Mouse (Mus musculus) midbrain, embryonic 13.5 days (tissue): ENCODE measurements around the gene Hnrnpab. TPM values are rescaled to one million over a fixed set of nuclear protein-coding genes. Genes with fewer than 3 reads are reported as not detected.

Experiments used
- ATAC-seq: fragments of 200-750 bp; cut with Nextera tagmentation; 2 replicates; pipeline ENCODE4 v1.8.0; 2017; ENCODE audit warnings: mild to moderate bottlenecking, moderate TSS enrichment, moderate library complexity
- H3K27ac ChIP-seq: fragments of 300-500 bp; sonication (generic); 2 replicates; pipeline ENCODE4 v1.5.1; 2015; ENCODE audit warnings: inconsistent platforms, mild to moderate bottlenecking, moderate library complexity
- H3K27me3 ChIP-seq: fragments of 300-500 bp; sonication (generic); 2 replicates; pipeline ENCODE4 v1.6.1; 2015; ENCODE audit warnings: mild to moderate bottlenecking, inconsistent platforms
- H3K36me3 ChIP-seq: fragments of 300-500 bp; sonication (generic); 2 replicates; pipeline ENCODE4 v1.6.1; 2015; ENCODE audit warnings: mild to moderate bottlenecking, inconsistent platforms
- H3K4me1 ChIP-seq: fragments of 300-500 bp; sonication (generic); replicated peaks from 2 replicates; pipeline ENCODE4 v1.6.1; 2015; ENCODE audit warnings: inconsistent platforms
- H3K4me2 ChIP-seq: fragments of 300-500 bp; sonication (generic); replicated peaks from 2 replicates; pipeline ENCODE4 v1.6.1; 2015; ENCODE audit warnings: moderate library complexity, mild to moderate bottlenecking, inconsistent platforms
- H3K4me3 ChIP-seq: fragments of 300-500 bp; sonication (generic); replicated peaks from 2 replicates; pipeline ENCODE4 v1.5.1; 2015; ENCODE audit warnings: mild to moderate bottlenecking, inconsistent platforms
- H3K9ac ChIP-seq: fragments of 300-500 bp; sonication (generic); replicated peaks from 2 replicates; pipeline ENCODE4 v1.6.1; 2015; ENCODE audit warnings: mild to moderate bottlenecking, inconsistent platforms
- H3K9me3 ChIP-seq: fragments of 300-500 bp; sonication (generic); 2 replicates; pipeline ENCODE4 v1.6.1; 2016; ENCODE audit warnings: mild to moderate bottlenecking, inconsistent platforms
- WGBS: fragments of 180-500 bp; shearing (Covaris S2); methylation state at CpG from one replicate; pipeline ENCODE4 v1.1.7; 2015; 5-methylcytosine and 5-hydroxymethylcytosine counted together
- polyA plus RNA-seq: library from polyadenylated mRNA; unstranded; fragments of >200 nt; fragmentation: Nextera tagmentation; extraction: Ambion mirVana; gene quantifications from 2 replicates; pipeline ENCODE4 v1.2.1, GENCODE M21; 2015

Gene Hnrnpab
- polyA plus RNA-seq, 1 experiment from 2014 or later = 547 TPM

GRCm38 (mm10) chr11:51584057-51584430 is 22.6 kb downstream of the Hnrnpab start:
- Histone ChIP-seq H3K27me3 (no peaks in the 10 kb centered on the region), H3K9me3 (no peaks in the 10 kb centered on the region)
- WGBS = 8% methylated on average over 9 of the region's 9 CpGs

GRCm38 (mm10) chr11:51582713-51583112 is 23.9 kb downstream of the Hnrnpab start:
- H3K4me3 ChIP-seq = no peak overlapping the region
- H3K27me3 ChIP-seq = no peaks in the 10 kb centered on the region
- H3K9ac ChIP-seq = no peak overlapping the region
- ATAC-seq = no peak
- H3K27ac ChIP-seq = no peak overlapping the region
- H3K36me3 ChIP-seq = peaks cover 16% of the 10 kb centered on the region
- peaks cover 30% of the 10 kb centered on the region for H3K4me1 ChIP-seq
- H3K9me3 ChIP-seq = no peaks in the 10 kb centered on the region
- WGBS = 26% methylated on average over 8 of the region's 8 CpGs
- no peak overlapping the region for H3K4me2 ChIP-seq

More at GRCm38 (mm10) chr11:51584057-51584430, 22.6 kb downstream of the Hnrnpab start:
- Histone ChIP-seq H3K4me2 (peak overlapping the region; percentile 64), H3K27ac (peak overlapping the region; percentile 93), H3K9ac (peak overlapping the region; percentile 75), H3K4me3 (peak overlapping the region; percentile 50), H3K36me3 (peaks cover 29% of the 10 kb centered on the region), H3K4me1 (peaks cover 32% of the 10 kb centered on the region)
- ATAC-seq = peak; percentile 25

GRCm38 (mm10) chr11:51579024-51579423 is 27.6 kb downstream of the Hnrnpab start:
- no peak for ATAC-seq
- H3K4me2 ChIP-seq = no peak overlapping the region
- peaks cover 10% of the 10 kb centered on the region for H3K4me1 ChIP-seq
- H3K9me3 ChIP-seq = no peaks in the 10 kb centered on the region
- no peaks in the 10 kb centered on the region for H3K36me3 ChIP-seq
- H3K27ac ChIP-seq = no peak overlapping the region
- H3K4me3 ChIP-seq = no peak overlapping the region
- no peaks in the 10 kb centered on the region for H3K27me3 ChIP-seq
- no peak overlapping the region for H3K9ac ChIP-seq
- 60% methylated on average over 4 of the region's 4 CpGs for WGBS

GRCm38 (mm10) chr11:51577587-51577986 is 29.1 kb downstream of the Hnrnpab start:
- Histone ChIP-seq H3K9ac (no peak overlapping the region), H3K27ac (no peak overlapping the region), H3K27me3 (no peaks in the 10 kb centered on the region), H3K36me3 (no peaks in the 10 kb centered on the region), H3K4me2 (no peak overlapping the region), H3K4me3 (no peak overlapping the region), H3K9me3 (no peaks in the 10 kb centered on the region), H3K4me1 (no peaks in the 10 kb centered on the region)
- 87% methylated on average over 7 of the region's 7 CpGs for WGBS
- ATAC-seq = no peak

GRCm38 (mm10) chr11:51576454-51576853 is 30.2 kb downstream of the Hnrnpab start:
- Histone ChIP-seq H3K4me3 (no peak overlapping the region), H3K4me2 (no peak overlapping the region), H3K27me3 (no peaks in the 10 kb centered on the region), H3K9me3 (no peaks in the 10 kb centered on the region), H3K9ac (no peak overlapping the region), H3K36me3 (no peaks in the 10 kb centered on the region), H3K4me1 (no peaks in the 10 kb centered on the region), H3K27ac (0 out of 2 replicates have a peak overlapping the region, but pooled peaks have one; percentile 10)
- WGBS = 74% methylated on average over 4 of the region's 4 CpGs
- ATAC-seq = no peak

- Histone ChIP-seq H3K27ac (no peak overlapping the region), H3K4me2 (no peak overlapping the region), H3K9ac (no peak overlapping the region), H3K36me3 (no peaks in the 10 kb centered on the region), H3K4me1 (no peaks in the 10 kb centered on the region), H3K27me3 (no peaks in the 10 kb centered on the region), H3K4me3 (no peak overlapping the region), H3K9me3 (no peaks in the 10 kb centered on the region)
- 89% methylated on average over 4 of the region's 4 CpGs for WGBS
- no peak for ATAC-seq
Measured at GRCm38 (mm10) chr11:51568801-51569200, 37.8 kb downstream of the Hnrnpab start.

GRCm38 (mm10) chr11:51565951-51566350 is 40.7 kb downstream of the Hnrnpab start:
- 91% methylated on average over 6 of the region's 6 CpGs for WGBS
- H3K4me2 ChIP-seq = no peak overlapping the region
- H3K4me1 ChIP-seq = no peaks in the 10 kb centered on the region
- no peaks in the 10 kb centered on the region for H3K9me3 ChIP-seq
- no peak overlapping the region for H3K9ac ChIP-seq
- ATAC-seq = no peak
- no peak overlapping the region for H3K4me3 ChIP-seq
- H3K36me3 ChIP-seq = no peaks in the 10 kb centered on the region
- no peak overlapping the region for H3K27ac ChIP-seq
- H3K27me3 ChIP-seq = no peaks in the 10 kb centered on the region

- no peak overlapping the region for H3K4me3 ChIP-seq
- H3K27me3 ChIP-seq = no peaks in the 10 kb centered on the region
- H3K9ac ChIP-seq = no peak overlapping the region
- no peak overlapping the region for H3K27ac ChIP-seq
- no peak overlapping the region for H3K4me2 ChIP-seq
- 30% methylated on average over 3 of the region's 3 CpGs for WGBS
- ATAC-seq = no peak
- H3K4me1 ChIP-seq = no peaks in the 10 kb centered on the region
- H3K9me3 ChIP-seq = no peaks in the 10 kb centered on the region
- no peaks in the 10 kb centered on the region for H3K36me3 ChIP-seq
Measured at GRCm38 (mm10) chr11:51565062-51565461, 41.6 kb downstream of the Hnrnpab start.

GRCm38 (mm10) chr11:51563276-51563675 is 43.4 kb downstream of the Hnrnpab start:
- Histone ChIP-seq H3K27ac (no peak overlapping the region), H3K9me3 (no peaks in the 10 kb centered on the region), H3K4me3 (no peak overlapping the region), H3K9ac (no peak overlapping the region), H3K4me1 (no peaks in the 10 kb centered on the region), H3K27me3 (no peaks in the 10 kb centered on the region), H3K36me3 (no peaks in the 10 kb centered on the region), H3K4me2 (no peak overlapping the region)
- ATAC-seq = no peak
- WGBS = 83% methylated on average over 1 of the region's 1 CpGs

- Histone ChIP-seq H3K4me1 (peaks cover 10% of the 10 kb centered on the region; the same call in 1 of the 2 replicates), H3K36me3 (no peaks in the 10 kb centered on the region), H3K9me3 (no peaks in the 10 kb centered on the region), H3K4me2 (no peak overlapping the region), H3K27me3 (no peaks in the 10 kb centered on the region), H3K27ac (no peak overlapping the region), H3K4me3 (no peak overlapping the region), H3K9ac (no peak overlapping the region)
- 69% methylated on average over 2 of the region's 2 CpGs for WGBS
- no peak for ATAC-seq
Measured at GRCm38 (mm10) chr11:51555066-51555465, 51.6 kb downstream of the Hnrnpab start.

- no peak overlapping the region for H3K27ac ChIP-seq
- no peaks in the 10 kb centered on the region for H3K9me3 ChIP-seq
- no peak overlapping the region for H3K4me2 ChIP-seq
- H3K9ac ChIP-seq = no peak overlapping the region
- no peaks in the 10 kb centered on the region for H3K27me3 ChIP-seq
- H3K4me1 ChIP-seq = peaks cover 10% of the 10 kb centered on the region; the same call in 1 of the 2 replicates
- 67% methylated on average over 7 of the region's 10 CpGs for WGBS
- H3K36me3 ChIP-seq = no peaks in the 10 kb centered on the region
- H3K4me3 ChIP-seq = peak overlapping the region; percentile 13; the same call in 1 of the 2 replicates
- no peak for ATAC-seq
Measured at GRCm38 (mm10) chr11:51554590-51554989, 52.1 kb downstream of the Hnrnpab start.

- H3K4me3 ChIP-seq = no peak overlapping the region
- H3K27ac ChIP-seq = no peak overlapping the region
- peaks cover 10% of the 10 kb centered on the region; the same call in 1 of the 2 replicates for H3K4me1 ChIP-seq
- H3K9me3 ChIP-seq = no peaks in the 10 kb centered on the region
- WGBS = 40% methylated on average over 3 of the region's 3 CpGs
- H3K9ac ChIP-seq = no peak overlapping the region
- no peaks in the 10 kb centered on the region for H3K36me3 ChIP-seq
- ATAC-seq = no peak
- H3K27me3 ChIP-seq = no peaks in the 10 kb centered on the region
- H3K4me2 ChIP-seq = no peak overlapping the region
Measured at GRCm38 (mm10) chr11:51552091-51552490, 54.6 kb downstream of the Hnrnpab start.

GRCm38 (mm10) chr11:51551253-51551652 is 55.4 kb downstream of the Hnrnpab start:
- no peaks in the 10 kb centered on the region for H3K27me3 ChIP-seq
- H3K4me3 ChIP-seq = no peak overlapping the region
- peaks cover 10% of the 10 kb centered on the region; the same call in 1 of the 2 replicates for H3K4me1 ChIP-seq
- H3K27ac ChIP-seq = no peak overlapping the region
- no peaks in the 10 kb centered on the region for H3K9me3 ChIP-seq
- 68% methylated on average over 5 of the region's 5 CpGs for WGBS
- no peak overlapping the region for H3K9ac ChIP-seq
- no peaks in the 10 kb centered on the region for H3K36me3 ChIP-seq
- ATAC-seq = no peak
- H3K4me2 ChIP-seq = no peak overlapping the region
